Mouse (Mus musculus) kidney, adult 9 months (tissue): ENCODE data around the gene Sptlc2.

Experiments used
- DNase-seq: peaks from one replicate; pipeline ENCODE4 v3.0.0; 2022

Gene Sptlc2

GRCm38 (mm10) chr12:87394316-87394715 lies 6.2 kb upstream of the Sptlc2 start:
- DNase-seq = peak; percentile 85

GRCm38 (mm10) chr12:87393447-87394145 lies 5.4 kb upstream of the Sptlc2 start:
- DNase-seq = peak; percentile 47

DNA sequence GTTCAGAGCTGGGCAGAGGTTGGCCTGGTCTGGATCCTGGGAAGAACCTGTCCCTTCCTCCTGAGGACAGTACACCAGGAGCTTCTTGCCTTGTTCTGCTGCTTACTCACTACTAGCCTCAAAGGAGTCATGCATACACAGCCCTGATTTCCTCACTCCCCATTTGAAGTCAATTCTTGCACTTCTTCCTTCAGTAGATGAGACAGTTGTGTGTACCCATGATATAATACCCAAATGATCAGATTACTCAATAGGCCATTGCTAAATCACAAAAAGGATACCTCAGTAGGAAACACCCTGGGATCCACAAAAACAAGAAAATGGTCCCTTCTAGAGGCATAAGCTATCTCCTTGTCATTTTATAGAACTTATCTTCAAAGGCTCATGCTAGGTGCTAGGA lies 3.2 kb upstream of the Sptlc2 start:
- no peak for DNase-seq

GRCm38 (mm10) chr12:87389231-87389630 lies 1.1 kb upstream of the Sptlc2 start:
- peak; percentile 23 for DNase-seq

- DNase-seq = peak; percentile 62
These were observed 709 bp downstream of the Sptlc2 start for GRCm38 (mm10) chr12:87387171-87388121.

GRCm38 (mm10) chr12:87385051-87385450 lies 3.1 kb downstream of the Sptlc2 start:
- no peak for DNase-seq

- peak; percentile 31 for DNase-seq
These were observed 6.8 kb downstream of the Sptlc2 start for GRCm38 (mm10) chr12:87381380-87381682.

- DNase-seq = peak; percentile 26
These were observed 7.4 kb downstream of the Sptlc2 start for GRCm38 (mm10) chr12:87380586-87381379.

- DNase-seq = no peak
These were observed 8.7 kb downstream of the Sptlc2 start for GRCm38 (mm10) chr12:87379496-87379895.

GRCm38 (mm10) chr12:87374159-87374558 lies 14.0 kb downstream of the Sptlc2 start:
- DNase-seq = no peak

GRCm38 (mm10) chr12:87369319-87369718 lies 18.8 kb downstream of the Sptlc2 start:
- DNase-seq = no peak

- no peak for DNase-seq
These were observed 20.1 kb downstream of the Sptlc2 start for GRCm38 (mm10) chr12:87368092-87368491.

DNA sequence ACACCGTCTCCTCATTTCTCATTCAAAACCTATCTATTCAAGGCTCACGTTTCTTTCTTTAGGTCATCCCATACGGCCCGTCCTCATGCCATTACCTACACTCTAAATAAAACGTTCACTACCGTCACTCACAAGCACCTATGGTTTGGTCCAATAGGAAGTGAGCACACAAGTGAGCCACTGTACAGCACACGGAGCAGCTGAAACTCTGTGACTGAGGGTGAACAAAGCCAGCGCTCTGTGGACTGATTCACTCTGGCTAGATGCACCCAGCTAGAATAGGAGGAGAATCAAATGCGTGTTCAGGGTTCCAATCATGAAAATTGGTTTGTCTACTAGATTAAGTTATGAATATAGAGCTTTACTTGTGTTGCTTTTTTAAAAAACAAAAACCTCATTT lies 22.5 kb downstream of the Sptlc2 start:
- no peak for DNase-seq

GRCm38 (mm10) chr12:87362111-87362510 lies 26.0 kb downstream of the Sptlc2 start:
- no peak for DNase-seq

GRCm38 (mm10) chr12:87348029-87348428 lies 40.1 kb downstream of the Sptlc2 start:
- no peak for DNase-seq

DNA sequence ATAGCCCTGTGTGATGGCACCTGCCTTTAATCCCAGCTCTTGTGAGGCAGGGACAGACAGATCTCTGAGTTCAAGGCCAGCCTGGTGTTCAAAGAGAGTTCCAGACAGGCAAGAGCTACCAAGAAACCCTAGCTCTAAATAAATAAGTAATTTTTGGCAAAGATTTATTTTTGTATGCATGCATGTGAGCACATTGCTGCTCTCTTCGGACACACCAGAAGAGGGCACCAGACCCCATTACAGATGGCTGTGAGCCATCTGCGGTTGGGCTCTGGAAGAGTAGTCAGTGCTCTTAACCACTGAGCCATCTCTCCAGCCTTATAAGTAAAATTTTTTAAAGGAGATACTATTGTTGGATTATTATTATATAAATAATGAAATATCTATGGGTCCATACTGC lies 40.6 kb downstream of the Sptlc2 start:
- peak; percentile 20 for DNase-seq

DNA sequence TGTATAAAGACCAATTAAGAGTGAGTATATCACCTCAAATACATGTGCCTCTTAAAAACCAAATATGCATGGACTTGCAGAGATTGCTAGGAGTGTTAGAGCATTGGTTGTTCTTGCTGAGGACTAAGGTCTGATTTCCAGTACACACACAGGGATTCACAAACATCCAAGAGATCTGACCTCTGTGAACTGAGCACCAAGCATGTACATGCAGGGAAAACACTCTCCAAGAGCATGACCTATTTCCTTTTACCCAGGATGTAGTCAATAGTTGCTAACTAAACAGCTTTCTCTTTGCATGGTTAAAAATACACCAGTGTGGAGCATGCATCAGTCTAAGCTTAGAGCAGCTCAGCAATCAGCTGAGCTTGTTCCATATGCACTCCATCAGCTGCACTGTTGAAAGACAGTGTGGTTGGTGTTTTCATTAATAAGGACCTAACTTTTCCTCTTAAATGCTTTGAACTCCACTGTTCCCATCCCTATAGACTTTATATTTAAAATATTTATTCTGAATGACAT lies 45.0 kb downstream of the Sptlc2 start:
- no peak for DNase-seq

- DNase-seq = no peak
These were observed 50.1 kb downstream of the Sptlc2 start for GRCm38 (mm10) chr12:87338082-87338481.

DNA sequence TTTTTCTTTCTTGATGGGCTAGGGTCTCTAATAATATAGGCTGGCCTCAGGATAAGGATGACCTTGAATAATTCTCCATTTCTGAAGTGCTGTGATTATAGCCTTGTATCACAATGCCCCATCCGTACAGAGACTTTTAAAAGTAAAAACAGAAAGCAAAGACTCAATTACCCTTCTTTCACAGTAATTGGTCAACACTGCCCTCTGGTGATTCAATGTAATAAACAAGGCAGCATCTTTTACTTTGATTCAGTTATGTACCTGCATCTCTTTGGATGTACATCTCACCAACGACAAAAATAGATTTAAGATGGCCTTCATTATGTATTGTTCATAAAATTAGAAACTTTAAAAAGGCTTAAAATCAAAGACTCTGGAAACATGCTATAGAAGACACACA lies 53.3 kb downstream of the Sptlc2 start:
- peak; percentile 35 for DNase-seq

DNA sequence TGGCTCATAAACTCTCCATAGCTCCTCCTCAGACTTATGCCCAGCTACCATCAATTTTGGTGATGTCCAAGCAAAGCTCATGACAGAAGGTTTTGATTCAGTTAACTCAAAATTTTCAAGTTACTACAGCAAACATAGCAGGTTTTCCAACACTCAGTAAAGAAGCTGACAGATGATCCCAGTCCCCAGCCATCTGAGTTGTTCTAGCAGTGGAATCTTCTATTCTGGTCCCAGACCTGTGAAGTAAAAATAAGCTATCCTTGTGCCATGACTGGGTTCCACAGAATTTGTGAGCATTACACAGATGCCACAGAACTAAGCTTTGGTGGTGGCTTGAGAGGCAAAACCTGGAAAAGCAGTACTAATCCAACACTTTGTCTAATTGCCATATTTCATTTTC lies 54.4 kb downstream of the Sptlc2 start:
- no peak for DNase-seq

DNA sequence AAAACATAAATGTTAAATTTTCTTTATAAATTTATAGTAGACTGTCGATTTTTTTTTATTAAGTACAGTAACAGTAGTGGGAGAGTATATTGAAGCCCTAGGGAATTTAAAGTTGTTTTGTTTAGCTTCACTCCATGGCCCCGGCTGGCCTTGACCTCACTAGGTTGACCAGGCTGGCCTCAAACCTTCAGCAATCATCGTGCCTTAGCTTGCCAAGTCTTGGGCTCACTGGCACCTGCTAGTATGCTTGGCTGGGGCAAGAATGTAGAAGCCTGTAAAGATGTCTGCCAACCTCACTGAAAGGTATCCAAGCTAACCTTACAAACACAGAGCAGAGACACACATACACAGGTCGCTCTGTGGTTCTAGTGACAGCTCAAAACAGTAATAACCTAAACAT lies 55.6 kb downstream of the Sptlc2 start:
- no peak for DNase-seq

DNA sequence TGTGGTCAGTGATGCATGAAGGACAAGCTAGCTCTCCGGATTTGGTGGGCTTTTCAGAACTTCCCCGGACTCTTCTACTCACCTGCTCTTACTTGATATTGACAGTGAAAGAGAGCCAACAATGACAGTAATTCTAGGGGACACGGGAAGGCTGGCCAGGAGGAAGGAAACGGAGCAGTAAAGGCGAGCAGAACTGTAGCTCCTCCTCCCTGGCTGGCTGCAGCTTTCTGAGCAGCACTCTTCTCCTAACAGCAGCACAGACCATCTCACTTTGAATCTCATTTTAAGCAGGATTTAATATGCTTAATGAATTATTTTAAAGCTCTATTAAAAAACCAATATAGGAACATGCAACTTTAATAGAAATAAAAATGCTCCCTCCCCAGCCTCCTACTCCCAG lies 56.2 kb downstream of the Sptlc2 start:
- no peak for DNase-seq

- peak; percentile 18 for DNase-seq
These were observed 57.1 kb downstream of the Sptlc2 start for GRCm38 (mm10) chr12:87331053-87331456.
